Mouse (Mus musculus) urinary bladder, postnatal 36 days (tissue): ENCODE results near the gene Olfr338.
"Not testable (repeated sequence)": the region's sequence is repeated elsewhere in the genome, so short reads cannot be mapped to it uniquely, and the experiment has no call there.

Experiments
- DNase-seq, 2 experiments: peaks; one replicate each; pipeline ENCODE4 v3.0.0; 2022; ENCODE audit warnings: low spot score in 2 of 2, mixed read lengths in 1 of 2

Olfr338 gene

GRCm38 (mm10) chr2:36373219-36373618, at the start of gene Olfr338:
Gene Olfr338 (plus strand): TSS chr2:36373519.
- no peak for DNase-seq

GRCm38 (mm10) chr2:36415174-36415573, 41.9 kb downstream of the Olfr338 start:
- not testable (repeated sequence) for DNase-seq

GRCm38 (mm10) chr2:36415591-36415990, 42.3 kb downstream of the Olfr338 start:
- not testable (repeated sequence) for DNase-seq

GRCm38 (mm10) chr2:36418647-36419046, 45.3 kb downstream of the Olfr338 start, which contains the start of gene Olfr339:
Gene Olfr339 (plus strand): TSS chr2:36418947.
- DNase-seq = no peak
